Mouse (Mus musculus) Muller cell, postnatal 12 days (primary cell): ENCODE data around the gene Gpc6.
A peak's percentile ranks its signal among the peaks of the same experiment; 100 is the strongest.

ENCODE experiments used
- DNase-seq: peaks from one replicate; pipeline ENCODE4 v3.0.0-alpha.2; 2015; ENCODE audit errors: inconsistent ontology term

The Gpc6 gene

GRCm38 (mm10) chr14:117611113-117611512, 686.0 kb downstream of the Gpc6 start:
- no peak for DNase-seq

- no peak for DNase-seq
Observed at GRCm38 (mm10) chr14:117625100-117625710, 700.1 kb downstream of the Gpc6 start.

GRCm38 (mm10) chr14:117634238-117634940, 709.3 kb downstream of the Gpc6 start:
- DNase-seq: no peak

GRCm38 (mm10) chr14:117641853-117642252, 716.7 kb downstream of the Gpc6 start:
- DNase-seq: no peak

- DNase-seq: peak; percentile 8
Observed at GRCm38 (mm10) chr14:117643069-117643468, 718.0 kb downstream of the Gpc6 start.

- DNase-seq: no peak
Observed at GRCm38 (mm10) chr14:117648199-117648960, 723.3 kb downstream of the Gpc6 start.

GRCm38 (mm10) chr14:117650141-117650540, 725.0 kb downstream of the Gpc6 start:
- DNase-seq: no peak

- DNase-seq: no peak
Observed at GRCm38 (mm10) chr14:117651271-117651670, 726.2 kb downstream of the Gpc6 start.

GRCm38 (mm10) chr14:117651938-117652337, 726.8 kb downstream of the Gpc6 start:
- DNase-seq: no peak

- no peak for DNase-seq
Observed at GRCm38 (mm10) chr14:117655382-117655781, 730.3 kb downstream of the Gpc6 start.

- DNase-seq: no peak
Observed at GRCm38 (mm10) chr14:117659198-117659761, 734.2 kb downstream of the Gpc6 start.

GRCm38 (mm10) chr14:117662261-117662660, 737.1 kb downstream of the Gpc6 start:
- no peak for DNase-seq

- peak; percentile 19 for DNase-seq
Observed at GRCm38 (mm10) chr14:117664796-117665195, 739.7 kb downstream of the Gpc6 start.

- no peak for DNase-seq
Observed at GRCm38 (mm10) chr14:117666126-117666525, 741.0 kb downstream of the Gpc6 start.

GRCm38 (mm10) chr14:117673541-117673940, 748.4 kb downstream of the Gpc6 start:
- DNase-seq: no peak

GRCm38 (mm10) chr14:117674482-117674881, 749.4 kb downstream of the Gpc6 start:
- DNase-seq: no peak

GRCm38 (mm10) chr14:117679926-117680325, 754.8 kb downstream of the Gpc6 start:
- no peak for DNase-seq

GRCm38 (mm10) chr14:117681321-117681921, 756.3 kb downstream of the Gpc6 start:
- peak; percentile 76 for DNase-seq

- DNase-seq: no peak
Observed at GRCm38 (mm10) chr14:117683149-117683548, 758.0 kb downstream of the Gpc6 start.

GRCm38 (mm10) chr14:117689848-117690247, 764.7 kb downstream of the Gpc6 start:
- no peak for DNase-seq

- no peak for DNase-seq
Observed at GRCm38 (mm10) chr14:117695565-117695964, 770.5 kb downstream of the Gpc6 start.
